Mouse (Mus musculus) neutrophil, adult 83 days (primary cell): ENCODE data around the gene Hepacam2. TPM values are rescaled to one million over a fixed set of nuclear protein-coding genes. Genes with fewer than 3 reads are reported as not detected.

Experiments
- total RNA-seq, 2 experiments: library from RNA; stranded (reverse); gene quantifications; one replicate each; pipeline ENCODE4 v1.2.4; 2023

The Hepacam2 gene
- under 1 TPM in 1 of 2 experiments, not detected in 1; 0.22 TPM for total RNA-seq

DNA sequence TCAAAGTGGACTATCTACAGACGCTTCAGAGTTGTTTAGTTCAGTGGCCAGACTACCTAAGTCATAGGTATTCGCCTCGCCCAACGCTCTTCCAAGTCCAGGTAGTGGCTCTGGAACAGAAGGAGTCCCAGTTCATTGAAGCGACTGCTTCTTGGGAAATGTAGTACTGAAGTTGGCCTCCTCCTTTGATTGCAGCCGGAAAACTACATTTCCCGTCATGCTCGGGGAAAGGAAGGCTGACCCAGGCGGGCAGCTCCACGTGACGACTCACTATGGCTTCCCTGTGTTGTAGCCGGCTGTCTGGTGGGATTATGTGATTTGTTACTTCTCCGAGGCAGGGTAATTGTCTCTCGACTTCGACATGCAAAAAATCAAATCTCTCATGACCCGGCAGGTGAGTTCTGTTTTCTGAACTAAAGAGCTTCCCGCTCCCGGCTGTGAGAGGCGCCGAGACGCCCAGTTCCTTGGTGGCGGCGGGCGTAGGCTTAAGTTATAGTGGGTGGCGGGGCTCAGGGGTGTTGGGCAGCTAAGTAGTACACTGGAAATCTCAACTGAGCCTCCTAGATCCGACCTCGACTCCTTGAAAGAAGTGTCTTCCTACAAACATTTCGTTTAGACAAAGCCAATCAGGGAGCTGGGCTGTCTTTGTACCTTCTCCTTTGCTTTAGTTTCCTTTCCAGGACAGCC is at the start of gene Hepacam2, which contains the start of gene Vps50:
Hepacam2 (minus strand) TSS at position 137 of the 687 bp plus-strand sequence.
Vps50 (plus strand) TSS at position 221 of the 687 bp plus-strand sequence.

Other genes with a start within 250 kb of the Hepacam2 start
- 100 to 1,000 TPM in 1 of 2 experiments, 10 to 100 TPM in 1; 85.7 to 101 TPM for gene Samd9l, start 98.7 kb downstream of the Hepacam2 start, total RNA-seq
- gene Vps50, start 84 bp upstream of the Hepacam2 start, total RNA-seq: 10 to 100 TPM; 13.5 to 14.6 TPM